Mouse (Mus musculus): ENCODE data around the gene Olfr487. TPM values are rescaled to one million over a fixed set of nuclear protein-coding genes. Genes with fewer than 3 reads are reported as not detected.

Olfr487 gene
- total RNA-seq (2023), result not detected

GRCm38 (mm10) chr7:108214536-108214935, at the start of gene Olfr487:
Olfr487 (minus strand) TSS chr7:108214636.

GRCm38 (mm10) chr7:108258247-108258646, 43.8 kb upstream of the Olfr487 start, which contains the start of gene Olfr488:
Olfr488 (minus strand) TSS chr7:108258347.

GRCm38 (mm10) chr7:108172642-108173041, 41.8 kb downstream of the Olfr487 start, which contains the start of gene Olfr486:
Olfr486 (minus strand) TSS chr7:108172742.

GRCm38 (mm10) chr7:108159771-108160170, 54.7 kb downstream of the Olfr487 start, which contains the start of gene Olfr485:
Olfr485 (minus strand) TSS chr7:108159871.

Other genes with a start within 250 kb of the Olfr487 start
- not detected for gene Olfr476, start 249.8 kb downstream of the Olfr487 start, total RNA-seq (2023)
- not detected for gene Olfr477, start 227.9 kb downstream of the Olfr487 start, total RNA-seq (2023)
- not detected for gene Olfr478, start 180.6 kb downstream of the Olfr487 start, total RNA-seq (2023)
- gene Olfr479, start 163.9 kb downstream of the Olfr487 start, total RNA-seq (2023), result not detected
- gene Olfr480, start 147.3 kb downstream of the Olfr487 start, total RNA-seq (2023), result not detected
- gene Olfr481, start 134.8 kb downstream of the Olfr487 start, total RNA-seq (2023), result not detected
- 1 to 10 TPM; 1.5 to 1.8 TPM for gene Olfr482, start 117.0 kb downstream of the Olfr487 start, total RNA-seq (2023)
- gene Olfr483, start 113.8 kb downstream of the Olfr487 start, total RNA-seq (2023), result not detected
- gene Olfr484, start 87.2 kb downstream of the Olfr487 start, total RNA-seq (2023), result not detected
- gene Olfr485, start 54.8 kb downstream of the Olfr487 start, total RNA-seq (2023), result not detected
- gene Olfr486, start 41.9 kb downstream of the Olfr487 start, total RNA-seq (2023), result not detected
- gene Olfr488, start 43.7 kb upstream of the Olfr487 start, total RNA-seq (2023), result not detected
- not detected for gene Olfr490, start 74.3 kb upstream of the Olfr487 start, total RNA-seq (2023)
- gene Olfr491, start 98.8 kb upstream of the Olfr487 start, total RNA-seq (2023), result not detected
- gene Olfr492, start 109.0 kb upstream of the Olfr487 start, total RNA-seq (2023), result not detected
- gene Olfr493, start 132.3 kb upstream of the Olfr487 start, total RNA-seq (2023), result not detected
- gene Olfr494, start 150.7 kb upstream of the Olfr487 start, total RNA-seq (2023), result not detected
- gene Olfr495, start 178.5 kb upstream of the Olfr487 start, total RNA-seq (2023), result not detected
- not detected for gene Olfr497, start 205.8 kb upstream of the Olfr487 start, total RNA-seq (2023)